Mouse (Mus musculus) myocyte (in vitro differentiated cells): ENCODE results near the gene Ugt1a7c. TPM values are rescaled to one million over a fixed set of nuclear protein-coding genes. Genes with fewer than 3 reads are reported as not detected.

ENCODE experiments used
- H3K27me3 ChIP-seq: one replicate; pipeline ENCODE4 v1.6.1; 2011; ENCODE audit not compliant: control insufficient read depth, insufficient read depth, insufficient read length
- H3K36me3 ChIP-seq: one replicate; pipeline ENCODE4 v1.6.1; 2011; ENCODE audit not compliant: control insufficient read depth, insufficient read depth
- H3K4me2 ChIP-seq: one replicate; pipeline ENCODE4 v1.6.1; 2011; ENCODE audit warnings: low read depth, control low read depth
- H3K4me3 ChIP-seq: one replicate; pipeline ENCODE4 v1.5.1; 2011; ENCODE audit warnings: mild to moderate bottlenecking, control low read depth, moderate library complexity
- H3K79me2 ChIP-seq: one replicate; pipeline ENCODE4 v1.6.1; 2011; ENCODE audit not compliant: control insufficient read depth, insufficient read depth
- H3ac ChIP-seq: one replicate; pipeline ENCODE4 v1.6.1; 2011; ENCODE audit not compliant: control insufficient read depth, insufficient read length
- CEBPB ChIP-seq: IDR thresholded peaks from 2 replicates; pipeline ENCODE4 v1.6.1; 2011; ENCODE audit warnings: mild to moderate bottlenecking, moderate library complexity; ENCODE audit not compliant: poor library complexity, insufficient read depth, severe bottlenecking
- E2F4 ChIP-seq: IDR thresholded peaks from one replicate; pipeline ENCODE4 v1.6.1; 2011; ENCODE audit warnings: mild to moderate bottlenecking, control low read depth, moderate library complexity; ENCODE audit not compliant: insufficient read depth
- MAX ChIP-seq: IDR thresholded peaks from one replicate; pipeline ENCODE4 v1.6.1; 2011; ENCODE audit warnings: low read depth, mild to moderate bottlenecking, control low read depth
- MYOD1 ChIP-seq, 3 experiments: IDR thresholded peaks; one replicate each; pipeline ENCODE4 v1.6.1; 2011; ENCODE audit warnings: control low read depth in 2 of 3, low read depth in 2 of 3, mild to moderate bottlenecking in 2 of 3, moderate library complexity in 1 of 3; ENCODE audit not compliant: insufficient read length in 2 of 3, control insufficient read depth in 1 of 3
- MYOG ChIP-seq, 3 experiments: IDR thresholded peaks; one replicate each; pipeline ENCODE4 v1.6.1; 2011; ENCODE audit warnings: control low read depth in 2 of 3, low read depth in 2 of 3, mild to moderate bottlenecking in 2 of 3; ENCODE audit not compliant: insufficient read length in 2 of 3, control insufficient read depth in 1 of 3, insufficient read depth in 1 of 3
- POLR2A ChIP-seq: IDR thresholded peaks from one replicate; pipeline ENCODE4 v1.6.1; 2011; ENCODE audit warnings: low read depth, mild to moderate bottlenecking, control low read depth, moderate library complexity; ENCODE audit not compliant: insufficient read length
- POLR2AphosphoS2 ChIP-seq: IDR thresholded peaks from one replicate; pipeline ENCODE4 v1.6.1; 2011; ENCODE audit warnings: low read depth, control low read depth; ENCODE audit not compliant: insufficient read length
- REST ChIP-seq: IDR thresholded peaks from one replicate; pipeline ENCODE4 v1.6.1; 2011; ENCODE audit warnings: mild to moderate bottlenecking, control low read depth, moderate library complexity; ENCODE audit not compliant: insufficient read depth, insufficient read length
- SRF ChIP-seq: IDR thresholded peaks from one replicate; pipeline ENCODE4 v1.6.1; 2011; ENCODE audit warnings: low read depth; ENCODE audit not compliant: control insufficient read depth, insufficient read length
- TCF12 ChIP-seq: IDR thresholded peaks from one replicate; pipeline ENCODE4 v1.6.1; 2011; ENCODE audit warnings: mild to moderate bottlenecking, control low read depth; ENCODE audit not compliant: poor library complexity, insufficient read depth, severe bottlenecking
- TCF3 ChIP-seq: IDR thresholded peaks from one replicate; pipeline ENCODE4 v1.6.1; 2011; ENCODE audit warnings: low read depth, control low read depth; ENCODE audit not compliant: insufficient read length
- USF1 ChIP-seq: IDR thresholded peaks from one replicate; pipeline ENCODE4 v1.6.1; 2011; ENCODE audit warnings: low read depth, mild to moderate bottlenecking, control low read depth, moderate library complexity
- polyA plus RNA-seq: library from polyadenylated mRNA; unstranded; fragments of >200 nt; fragmentation: generic; extraction: Trizol; gene quantifications from one replicate; pipeline ENCODE4 v1.2.1, GENCODE M21; 2012; ENCODE audit warnings: missing spikeins

The Ugt1a7c gene
- polyA plus RNA-seq, 1 experiment = 0.18 TPM

- Histone ChIP-seq H3K27me3 (no peaks in the 10 kb centered on the region), H3ac (no peak overlapping the region), H3K4me2 (no peak overlapping the region), H3K36me3 (no peaks in the 10 kb centered on the region), H3K4me3 (no peak overlapping the region), H3K79me2 (no peaks in the 10 kb centered on the region)
- TF ChIP-seq SRF (no peak), POLR2AphosphoS2 (no peak), POLR2A (no peak), MYOG (IDR thresholded peaks at IDR 0.05; ENCODE audit: control insufficient read depth in 1 of 3, insufficient read depth in 1 of 3, insufficient read length in 2 of 3, low read depth in 2 of 3) (no peak), E2F4 (no peak), USF1 (no peak), TCF3 (no peak), CEBPB (no peak), REST (no peak), MYOD1 (IDR thresholded peaks at IDR 0.05; ENCODE audit: control insufficient read depth in 1 of 3, insufficient read length in 2 of 3, low read depth in 2 of 3) (no peak), TCF12 (no peak)
Measured at GRCm38 (mm10) chr1:88227482-88227881, 132.6 kb downstream of the Ugt1a7c start.

GRCm38 (mm10) chr1:88228121-88228520, 133.3 kb downstream of the Ugt1a7c start:
- Histone ChIP-seq H3K27me3 (peaks cover 4% of the 10 kb centered on the region), H3ac (no peak overlapping the region), H3K4me3 (no peak overlapping the region), H3K4me2 (no peak overlapping the region), H3K36me3 (no peaks in the 10 kb centered on the region), H3K79me2 (no peaks in the 10 kb centered on the region)
- TF ChIP-seq SRF = no peak

- Histone ChIP-seq H3ac (no peak overlapping the region), H3K4me3 (no peak overlapping the region), H3K79me2 (no peaks in the 10 kb centered on the region), H3K27me3 (peaks cover 10% of the 10 kb centered on the region), H3K4me2 (no peak overlapping the region), H3K36me3 (no peaks in the 10 kb centered on the region)
- TF ChIP-seq USF1 (no peak), POLR2AphosphoS2 (no peak), MAX (no peak), MYOG (IDR thresholded peaks at IDR 0.05; ENCODE audit: control insufficient read depth in 1 of 3, insufficient read depth in 1 of 3, insufficient read length in 2 of 3, low read depth in 2 of 3) (no peak), REST (no peak), E2F4 (no peak), TCF3 (no peak)
Measured at GRCm38 (mm10) chr1:88229566-88229965, 134.7 kb downstream of the Ugt1a7c start.

GRCm38 (mm10) chr1:88229986-88230385, 135.1 kb downstream of the Ugt1a7c start:
- Histone ChIP-seq H3ac (no peak overlapping the region), H3K4me2 (no peak overlapping the region), H3K27me3 (peaks cover 14% of the 10 kb centered on the region), H3K36me3 (no peaks in the 10 kb centered on the region), H3K79me2 (no peaks in the 10 kb centered on the region), H3K4me3 (no peak overlapping the region)
- no peak for TF ChIP-seq USF1
- TF ChIP-seq MYOG (IDR thresholded peaks at IDR 0.05; ENCODE audit: control insufficient read depth in 1 of 3, insufficient read depth in 1 of 3, insufficient read length in 2 of 3, low read depth in 2 of 3) = no peak
- no peak for TF ChIP-seq TCF3
- no peak for TF ChIP-seq TCF12
- TF ChIP-seq SRF = no peak
- no peak for TF ChIP-seq MAX
- TF ChIP-seq POLR2AphosphoS2 = no peak
- no peak for TF ChIP-seq POLR2A
- TF ChIP-seq MYOD1 (IDR thresholded peaks at IDR 0.05; ENCODE audit: control insufficient read depth in 1 of 3, insufficient read length in 2 of 3, low read depth in 2 of 3) = no peak
- TF ChIP-seq E2F4 = no peak
- TF ChIP-seq REST = no peak
- TF ChIP-seq CEBPB = no peak

- no peak overlapping the region for H3K4me3 ChIP-seq
- no peaks in the 10 kb centered on the region for H3K79me2 ChIP-seq
- no peaks in the 10 kb centered on the region for H3K36me3 ChIP-seq
- H3K27me3 ChIP-seq = peaks cover 16% of the 10 kb centered on the region
- TF ChIP-seq SRF = no peak
- TF ChIP-seq MAX = no peak
- TF ChIP-seq USF1 = no peak
- TF ChIP-seq TCF12 = no peak
- no peak for TF ChIP-seq MYOD1 (IDR thresholded peaks at IDR 0.05; ENCODE audit: control insufficient read depth in 1 of 3, insufficient read length in 2 of 3, low read depth in 2 of 3)
- TF ChIP-seq TCF3 = no peak
- TF ChIP-seq REST = no peak
- no peak for TF ChIP-seq CEBPB
- TF ChIP-seq POLR2A = no peak
- no peak for TF ChIP-seq MYOG (IDR thresholded peaks at IDR 0.05; ENCODE audit: control insufficient read depth in 1 of 3, insufficient read depth in 1 of 3, insufficient read length in 2 of 3, low read depth in 2 of 3)
- no peak for TF ChIP-seq E2F4
- no peak for TF ChIP-seq POLR2AphosphoS2
- no peak overlapping the region for H3K4me2 ChIP-seq
- no peak overlapping the region for H3ac ChIP-seq
Measured at GRCm38 (mm10) chr1:88230421-88230820, 135.6 kb downstream of the Ugt1a7c start.
